ENCODE assay signal across 13 mouse cellular contexts in genomic region chr11:67920226-67920960, GRCm38 (mm10). TPM values are rescaled to one million over a fixed set of nuclear protein-coding genes. Genes with fewer than 3 reads are reported as not detected.
DNase-seq lines count a peak whose midpoint lies in the region; ATAC-seq and TF ChIP-seq lines count a peak whose summit lies in the region.
"Had no signal": no experiment of that assay in that cellular context is flagged by ENCODE, and none has a peak within 500 bp of the region (broad histone marks: within the 10 kb centered on the region; RNA-seq: fewer than 3 reads in every experiment).

No protein-coding gene starts in this region.

- H3K4me3 ChIP-seq in forebrain, embryonic 10.5 days = peak overlapping the region; percentile 77; the same call in 1 of the 2 replicates
- no peak overlapping the region for H3K4me3 ChIP-seq in forebrain, embryonic 14.5 days (ENCODE audit: low read depth, low read length)
- peak overlapping the region; percentile 66 for H3K4me3 ChIP-seq in kidney, embryonic 14.5 days (ENCODE audit: low read length)
- peak overlapping the region; percentile 48 for H3K4me3 ChIP-seq in C2C12 (ENCODE audit: insufficient read depth, poor library complexity, severe bottlenecking)
- H3K4me3 ChIP-seq in intestine, postnatal 0 days (ENCODE audit: low read depth, low read length) = peak overlapping the region; percentile 86
- H3K4me3 ChIP-seq in cerebellum, adult 2 months (replicated peaks; ENCODE audit: insufficient read depth, low read depth, low read length) = no peak overlapping the region

- TF ChIP-seq CTCF in C2C12 (IDR thresholded peaks at IDR 0.05; ENCODE audit: control insufficient read depth, insufficient read depth, insufficient read length) = no peak
- no peak for TF ChIP-seq CTCF in intestine, postnatal 0 days (IDR thresholded peaks at IDR 0.05; ENCODE audit: low read depth)
- no peak for TF ChIP-seq CTCF in cerebellum, adult 2 months (IDR thresholded peaks at IDR 0.05; ENCODE audit: borderline replicate concordance, insufficient read depth, low read depth, low read length)

- H3K9me3 ChIP-seq in forebrain, embryonic 10.5 days = no peaks in the 10 kb centered on the region
- H3K9me3 ChIP-seq in forebrain, embryonic 14.5 days (replicated peaks; ENCODE audit: control insufficient read depth, low read length) = no peaks in the 10 kb centered on the region
- no peaks in the 10 kb centered on the region for H3K9me3 ChIP-seq in kidney, embryonic 14.5 days (ENCODE audit: control insufficient read depth, low read length)
- no peaks in the 10 kb centered on the region for H3K9me3 ChIP-seq in intestine, postnatal 0 days (ENCODE audit: control insufficient read depth)
- H3K9me3 ChIP-seq: liver, embryonic 13.5 days had no signal

- no peak overlapping the region for H3K9ac ChIP-seq in forebrain, embryonic 14.5 days (ENCODE audit: low read length)
- H3K9ac ChIP-seq in kidney, embryonic 14.5 days (ENCODE audit: low read depth, low read length) = peak overlapping the region; percentile 67; the same call in 1 of the 2 replicates
- no peak overlapping the region for H3K9ac ChIP-seq in intestine, postnatal 0 days (ENCODE audit: low read depth, low read length)
- H3K9ac ChIP-seq: liver, embryonic 13.5 days had no signal

- ATAC-seq in forebrain, embryonic 14.5 days = no peak
- ATAC-seq in kidney, embryonic 14.5 days (ENCODE audit: low FRiP score, low TSS enrichment) = no peak
- ATAC-seq in intestine, postnatal 0 days = no peak
- no peak for ATAC-seq in megakaryocyte-erythroid progenitor cell, adult 5-6 weeks (replicated peaks; ENCODE audit: low FRiP score, low TSS enrichment, poor library complexity, severe bottlenecking)

- H3K27ac ChIP-seq in forebrain, embryonic 10.5 days = no peak overlapping the region
- no peak overlapping the region for H3K27ac ChIP-seq in forebrain, embryonic 14.5 days (ENCODE audit: low read depth, low read length)
- no peak overlapping the region for H3K27ac ChIP-seq in kidney, embryonic 14.5 days (ENCODE audit: low read depth, low read length)
- no peak overlapping the region for H3K27ac ChIP-seq in intestine, postnatal 0 days (ENCODE audit: low read depth, low read length)
- no peak overlapping the region for H3K27ac ChIP-seq in cerebellum, adult 2 months (ENCODE audit: insufficient read depth, low read length)
- H3K27ac ChIP-seq: liver, embryonic 13.5 days had no signal

- H3ac ChIP-seq in C2C12 (ENCODE audit: control insufficient read depth, insufficient read length, low read depth) = peak overlapping the region; percentile 23

- H3K4me2 ChIP-seq in forebrain, embryonic 14.5 days (ENCODE audit: low read length) = no peak overlapping the region
- peak overlapping the region; percentile 87 for H3K4me2 ChIP-seq in kidney, embryonic 14.5 days (replicated peaks; ENCODE audit: low read depth, low read length)
- H3K4me2 ChIP-seq in intestine, postnatal 0 days (replicated peaks; ENCODE audit: low read depth) = peak overlapping the region; percentile 99

- H3K79me2 ChIP-seq in C2C12 (ENCODE audit: control insufficient read depth, insufficient read depth) = peaks cover 9% of the 10 kb centered on the region

- TF ChIP-seq POLR2A in cerebellum, adult 2 months (IDR thresholded peaks at IDR 0.05; ENCODE audit: borderline replicate concordance, insufficient read depth, low read length) = no peak

- 58% methylated on average over 9 of the region's 9 CpGs for WGBS in forebrain, embryonic 10.5 days
- 60% methylated on average over 9 of the region's 9 CpGs for WGBS in forebrain, embryonic 14.5 days
- 42% methylated on average over 9 of the region's 9 CpGs for WGBS in kidney, embryonic 14.5 days
- WGBS in intestine, postnatal 0 days = 26% methylated on average over 9 of the region's 9 CpGs
- 78% methylated on average over 9 of the region's 9 CpGs for WGBS in cerebellum, adult 2 months

- H3K79me3 ChIP-seq in C2C12 (ENCODE audit: low read depth) = no peaks in the 10 kb centered on the region

- DNase-seq in forebrain, embryonic 10.5 days (ENCODE audit: extremely low spot score, low spot score) = no peak
- no peak for DNase-seq in forebrain, embryonic 14.5 days (ENCODE audit: low spot score)
- DNase-seq in kidney, postnatal 14 days = no peak
- no peak for DNase-seq in cerebellum, adult 2 months
- DNase-seq: B cell, adult 2 months; kidney, postnatal 10 days; liver, embryonic 13.5 days had no signal

- peaks cover 22% of the 10 kb centered on the region for H3K4me1 ChIP-seq in forebrain, embryonic 10.5 days
- H3K4me1 ChIP-seq in forebrain, embryonic 14.5 days (ENCODE audit: control insufficient read depth, insufficient read depth, low read length) = peaks cover 6% of the 10 kb centered on the region; the same call in 1 of the 2 replicates
- no peaks in the 10 kb centered on the region for H3K4me1 ChIP-seq in kidney, embryonic 14.5 days (ENCODE audit: control insufficient read depth, insufficient read depth, low read length)
- 0 out of 2 replicates have a peak, but pooled peaks cover 2% of the 10 kb centered on the region for H3K4me1 ChIP-seq in intestine, postnatal 0 days (replicated peaks; ENCODE audit: control insufficient read depth, insufficient read depth, low read length)
- no peaks in the 10 kb centered on the region for H3K4me1 ChIP-seq in cerebellum, adult 2 months (ENCODE audit: control insufficient read depth, insufficient read depth, low read length)

- H3K36me3 ChIP-seq in forebrain, embryonic 10.5 days (replicated peaks) = no peaks in the 10 kb centered on the region
- H3K36me3 ChIP-seq in forebrain, embryonic 14.5 days (ENCODE audit: control insufficient read depth, insufficient read depth, low read length) = no peaks in the 10 kb centered on the region
- no peaks in the 10 kb centered on the region for H3K36me3 ChIP-seq in kidney, embryonic 14.5 days (ENCODE audit: control insufficient read depth, insufficient read depth, low read length)
- H3K36me3 ChIP-seq in C2C12 (ENCODE audit: control insufficient read depth, insufficient read depth) = no peaks in the 10 kb centered on the region
- H3K36me3 ChIP-seq in intestine, postnatal 0 days (ENCODE audit: control insufficient read depth, insufficient read depth) = no peaks in the 10 kb centered on the region
- H3K36me3 ChIP-seq: liver, embryonic 13.5 days had no signal

- peaks cover 37% of the 10 kb centered on the region for H3K27me3 ChIP-seq in forebrain, embryonic 10.5 days (ENCODE audit: poor library complexity, severe bottlenecking)
- peaks cover 22% of the 10 kb centered on the region for H3K27me3 ChIP-seq in forebrain, embryonic 14.5 days (replicated peaks; ENCODE audit: control insufficient read depth, insufficient read depth, low read length)
- 0 out of 2 replicates have a peak, but pooled peaks cover 14% of the 10 kb centered on the region for H3K27me3 ChIP-seq in kidney, embryonic 14.5 days (ENCODE audit: control insufficient read depth, insufficient read depth, low read length)
- H3K27me3 ChIP-seq in C2C12 (ENCODE audit: control insufficient read depth, insufficient read depth, insufficient read length) = no peaks in the 10 kb centered on the region
- H3K27me3 ChIP-seq in intestine, postnatal 0 days (replicated peaks; ENCODE audit: control insufficient read depth, insufficient read depth, low read length) = no peaks in the 10 kb centered on the region
- no peaks in the 10 kb centered on the region; the same call in 1 of the 2 replicates for H3K27me3 ChIP-seq in cerebellum, adult 2 months (ENCODE audit: control insufficient read depth, insufficient read depth, low read length)

TF ChIP-seq in C2C12, 6 proteins besides CTCF, POLR2A, EP300 and RAD21:
- peak; percentile 87 for TF ChIP-seq FOSL1 (IDR thresholded peaks at IDR 0.05; ENCODE audit: insufficient read depth, low read length, poor library complexity, severe bottlenecking)
- peak; percentile 62 for TF ChIP-seq CEBPB (IDR thresholded peaks at IDR 0.05; ENCODE audit: low read depth)
- no peak for TF ChIP-seq USF1 (IDR thresholded peaks at IDR 0.05; ENCODE audit: low read depth)
- peak; percentile 66 for TF ChIP-seq MYOD1 (IDR thresholded peaks at IDR 0.05; ENCODE audit: control insufficient read depth, insufficient read length, low read depth)
- TF ChIP-seq MAX (IDR thresholded peaks at IDR 0.05) = peak; percentile 35
- no peak for TF ChIP-seq MYOG (IDR thresholded peaks at IDR 0.05; ENCODE audit: control insufficient read depth, extremely low read depth, insufficient read length)
TF ChIP-seq in C2C12: peak in this region for 4.

RNA-seq across cellular contexts. Expression of gene Usp43, which starts 1.6 kb away (rescaled TPM):
- 0.71 and 0.78 TPM in 2 replicates for polyA plus RNA-seq in forebrain, embryonic 10.5 days (2016; fragmentation: Nextera tagmentation; extraction: Ambion mirVana)
- 0.61 and 1.1 TPM in 2 replicates for polyA plus RNA-seq in forebrain, embryonic 14.5 days (2014; fragmentation: Nextera tagmentation; extraction: Ambion mirVana)
- 1.3 and 3.3 TPM in 2 replicates for polyA plus RNA-seq in kidney, embryonic 14.5 days (2014; fragmentation: Nextera tagmentation; extraction: Ambion mirVana)
- polyA plus RNA-seq in C2C12 (2012; fragmentation: generic; extraction: Trizol) = 3.4 TPM
- 4.0 TPM in 2 replicates for polyA plus RNA-seq in intestine, postnatal 0 days (2015; fragmentation: Nextera tagmentation; extraction: Ambion mirVana)
- polyA plus RNA-seq in cerebellum, adult 2 months (2012; rRNA removed) = 0.44 and 0.70 TPM in 2 replicates
- total RNA-seq in megakaryocyte-erythroid progenitor cell, adult 5-6 weeks (2014; fragmentation: Nextera tagmentation) = not detected in 2 replicates
- total RNA-seq in megakaryocyte-erythroid progenitor cell, adult 5-6 weeks (2017) = not detected in 2 replicates
- total RNA-seq: common myeloid progenitor, adult 5-6 weeks; monocyte, adult 5-6 weeks had no signal
- polyA plus RNA-seq: liver, embryonic 13.5 days had no signal

RNA-seq across cellular contexts. Expression of gene Cfap52, which starts 45.1 kb away (rescaled TPM):
- polyA plus RNA-seq in forebrain, embryonic 10.5 days (2016; fragmentation: Nextera tagmentation; extraction: Ambion mirVana) = 0.57 and 0.74 TPM in 2 replicates
- 2.3 and 3.2 TPM in 2 replicates for polyA plus RNA-seq in forebrain, embryonic 14.5 days (2014; fragmentation: Nextera tagmentation; extraction: Ambion mirVana)
- 1.1 TPM in 2 replicates for polyA plus RNA-seq in kidney, embryonic 14.5 days (2014; fragmentation: Nextera tagmentation; extraction: Ambion mirVana)
- polyA plus RNA-seq in C2C12 (2012; fragmentation: generic; extraction: Trizol) = 0.04 TPM
- polyA plus RNA-seq in intestine, postnatal 0 days (2015; fragmentation: Nextera tagmentation; extraction: Ambion mirVana) = 0.97 and 1.4 TPM in 2 replicates
- 0.72 and 1.6 TPM in 2 replicates for polyA plus RNA-seq in cerebellum, adult 2 months (2012; rRNA removed)
- total RNA-seq in megakaryocyte-erythroid progenitor cell, adult 5-6 weeks (2014; fragmentation: Nextera tagmentation) = not detected in 2 replicates
- not detected in 2 replicates for total RNA-seq in megakaryocyte-erythroid progenitor cell, adult 5-6 weeks (2017)
- total RNA-seq: common myeloid progenitor, adult 5-6 weeks; monocyte, adult 5-6 weeks had no signal
- polyA plus RNA-seq: liver, embryonic 13.5 days had no signal

RNA-seq across cellular contexts. Expression of gene Stx8, which starts 45.6 kb away (rescaled TPM):
- 46.8 and 47.2 TPM in 2 replicates for polyA plus RNA-seq in forebrain, embryonic 10.5 days (2016; fragmentation: Nextera tagmentation; extraction: Ambion mirVana)
- 73.6 and 74.1 TPM in 2 replicates for polyA plus RNA-seq in forebrain, embryonic 14.5 days (2014; fragmentation: Nextera tagmentation; extraction: Ambion mirVana)
- polyA plus RNA-seq in kidney, embryonic 14.5 days (2014; fragmentation: Nextera tagmentation; extraction: Ambion mirVana) = 51.7 and 59.4 TPM in 2 replicates
- 15.9 TPM for polyA plus RNA-seq in C2C12 (2012; fragmentation: generic; extraction: Trizol)
- polyA plus RNA-seq in intestine, postnatal 0 days (2015; fragmentation: Nextera tagmentation; extraction: Ambion mirVana) = 79.1 and 82.0 TPM in 2 replicates
- polyA plus RNA-seq in cerebellum, adult 2 months (2012; rRNA removed) = 37.3 and 39.6 TPM in 2 replicates
- 7.6 and 22.8 TPM in 2 replicates for total RNA-seq in megakaryocyte-erythroid progenitor cell, adult 5-6 weeks (2014; fragmentation: Nextera tagmentation)
- 29.6 and 34.6 TPM in 2 replicates for total RNA-seq in megakaryocyte-erythroid progenitor cell, adult 5-6 weeks (2017)

Comparison
In these comparisons a context has a peak if more than half of its experiments do, and no peak if none do; other contexts are left out.
1. H3K4me3 ChIP-seq: peak in forebrain, embryonic 10.5 days (single experiment), kidney, embryonic 14.5 days (single experiment), C2C12 (single experiment) and intestine, postnatal 0 days (single experiment); none in forebrain, embryonic 14.5 days (single experiment) and cerebellum, adult 2 months (single experiment).